Mouse (Mus musculus) hindbrain, embryonic 14.5 days (tissue): Measurements from ENCODE around the gene Slx4ip. TPM values are rescaled to one million over a fixed set of nuclear protein-coding genes. Genes with fewer than 3 reads are reported as not detected.

ENCODE experiments used
- ATAC-seq: fragments of 200-750 bp; cut with Nextera tagmentation; 2 replicates; pipeline ENCODE4 v1.8.0; 2017; ENCODE audit warnings: moderate number of reproducible peaks, mild to moderate bottlenecking, moderate TSS enrichment, moderate library complexity; ENCODE audit not compliant: low FRiP score
- DNase-seq: peaks from one replicate; pipeline ENCODE4 v3.0.0-alpha.2; 2015; ENCODE audit warnings: low spot score
- H3K27ac ChIP-seq: fragments of 300-500 bp; sonication (generic); 2 replicates; pipeline ENCODE4 v1.5.1; 2014; ENCODE audit warnings: mild to moderate bottlenecking, moderate library complexity
- H3K27me3 ChIP-seq: fragments of 300-500 bp; sonication (generic); 2 replicates; pipeline ENCODE4 v1.6.1; 2014; ENCODE audit warnings: mild to moderate bottlenecking, low read length, mixed read lengths; ENCODE audit not compliant: control insufficient read depth, insufficient read depth
- H3K36me3 ChIP-seq: fragments of 300-500 bp; sonication (generic); replicated peaks from 2 replicates; pipeline ENCODE4 v1.6.1; 2014; ENCODE audit not compliant: control insufficient read depth, insufficient read depth
- H3K4me1 ChIP-seq: fragments of 300-500 bp; sonication (generic); replicated peaks from 2 replicates; pipeline ENCODE4 v1.6.1; 2014; ENCODE audit warnings: antibody characterized with exemption, low read length, mixed read lengths; ENCODE audit not compliant: control insufficient read depth, insufficient read depth
- H3K4me2 ChIP-seq: fragments of 300-500 bp; sonication (generic); replicated peaks from 2 replicates; pipeline ENCODE4 v1.6.1; 2014; ENCODE audit warnings: mild to moderate bottlenecking, moderate library complexity
- H3K4me3 ChIP-seq: fragments of 300-500 bp; sonication (generic); replicated peaks from 2 replicates; pipeline ENCODE4 v1.5.1; 2014; ENCODE audit warnings: mild to moderate bottlenecking, low read length
- H3K9ac ChIP-seq: fragments of 300-500 bp; sonication (generic); 2 replicates; pipeline ENCODE4 v1.6.1; 2014
- H3K9me3 ChIP-seq: fragments of 300-500 bp; sonication (generic); 2 replicates; pipeline ENCODE4 v1.6.1; 2016; ENCODE audit warnings: low read length; ENCODE audit not compliant: control insufficient read depth
- WGBS: fragments of 180-500 bp; shearing (Covaris S2); extraction: QIAGEN DNeasy Blood & Tissue Kit; methylation state at CpG from one replicate; pipeline ENCODE4 v1.1.7; 2014; 5-methylcytosine and 5-hydroxymethylcytosine counted together
- polyA plus RNA-seq: library from polyadenylated mRNA; unstranded; fragments of >200 nt; fragmentation: Nextera tagmentation; extraction: Ambion mirVana; gene quantifications from 2 replicates; pipeline ENCODE4 v1.2.1, GENCODE M21; 2014

Gene Slx4ip
- polyA plus RNA-seq, 1 experiment from 2014 or later, result 13.0 TPM

DNA sequence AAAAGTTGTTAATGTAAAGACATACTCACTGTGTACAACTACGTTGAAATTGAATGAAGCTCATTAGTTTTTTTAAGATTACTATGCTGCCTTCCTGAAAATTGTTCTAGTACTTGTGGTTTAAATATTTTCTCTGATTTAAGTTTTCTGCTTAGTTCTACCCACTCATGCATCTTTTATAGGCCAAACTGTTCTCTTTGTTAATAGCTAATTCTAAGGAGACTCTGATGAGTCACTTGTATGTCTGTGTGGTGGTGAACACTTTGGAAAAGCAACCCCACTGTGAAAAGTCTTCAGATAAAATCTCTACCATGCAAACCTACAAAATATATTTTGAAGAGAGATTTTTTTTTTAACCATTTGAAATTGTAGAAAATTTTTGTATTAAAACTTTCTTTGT is 47.2 kb downstream of the Slx4ip start:
- Histone ChIP-seq H3K36me3 (no peaks in the 10 kb centered on the region), H3K9me3 (no peaks in the 10 kb centered on the region), H3K27me3 (no peaks in the 10 kb centered on the region), H3K4me3 (no peak overlapping the region), H3K4me1 (no peaks in the 10 kb centered on the region), H3K9ac (no peak overlapping the region), H3K27ac (no peak overlapping the region), H3K4me2 (no peak overlapping the region)
- DNase-seq (no peak), ATAC-seq (no peak)
- WGBS, result 92% methylated on average over 1 of the region's 1 CpGs

DNA sequence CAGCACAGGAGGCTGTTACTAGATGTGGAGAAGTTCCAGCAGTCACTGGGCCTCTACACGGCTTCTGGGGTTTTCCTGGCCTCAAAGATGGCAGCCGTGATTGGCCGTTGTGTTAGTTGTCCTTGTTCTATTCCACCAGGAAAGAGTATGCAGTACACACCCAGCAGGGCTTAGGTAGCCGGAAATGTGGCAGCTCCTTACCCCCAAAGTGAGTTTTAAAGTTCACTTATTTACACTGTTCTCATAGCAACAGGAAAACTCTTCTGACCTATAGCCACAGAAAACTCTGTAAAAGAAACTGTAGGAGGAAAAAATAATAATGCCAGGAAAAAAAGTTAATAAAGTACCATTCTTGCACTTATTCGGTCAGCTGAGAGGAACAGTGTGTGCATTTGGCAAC is 55.3 kb downstream of the Slx4ip start:
- Histone ChIP-seq H3K9ac (no peak overlapping the region), H3K36me3 (no peaks in the 10 kb centered on the region), H3K9me3 (no peaks in the 10 kb centered on the region), H3K4me1 (no peaks in the 10 kb centered on the region), H3K27ac (no peak overlapping the region), H3K27me3 (no peaks in the 10 kb centered on the region), H3K4me3 (no peak overlapping the region), H3K4me2 (no peak overlapping the region)
- WGBS, result 86% methylated on average over 5 of the region's 5 CpGs
- no peak for DNase-seq
- no peak for ATAC-seq

DNA sequence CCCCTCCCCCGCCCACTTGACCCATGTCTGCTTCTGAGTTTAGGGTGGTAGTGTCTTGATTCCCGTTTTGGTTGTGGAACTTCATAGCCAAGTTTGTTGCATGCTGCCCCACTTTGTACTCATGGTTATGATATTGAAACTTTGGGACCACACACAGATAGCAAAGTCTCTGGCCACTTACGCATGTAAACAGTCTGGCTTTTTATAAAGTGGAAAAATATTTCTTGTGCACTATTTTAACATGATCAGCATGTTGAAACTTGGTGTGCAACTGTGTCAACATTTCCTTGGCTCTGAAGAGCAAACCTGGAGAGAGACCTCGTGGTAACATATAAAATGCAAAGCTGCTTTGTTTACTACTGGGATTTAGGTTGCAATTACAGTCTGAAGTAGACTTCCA is 56.5 kb downstream of the Slx4ip start:
- Histone ChIP-seq H3K4me3 (no peak overlapping the region), H3K27ac (no peak overlapping the region), H3K4me1 (no peaks in the 10 kb centered on the region), H3K4me2 (no peak overlapping the region), H3K9me3 (no peaks in the 10 kb centered on the region), H3K9ac (no peak overlapping the region), H3K27me3 (no peaks in the 10 kb centered on the region), H3K36me3 (no peaks in the 10 kb centered on the region)
- 83% methylated on average over 4 of the region's 4 CpGs for WGBS
- DNase-seq, result no peak
- no peak for ATAC-seq

GRCm38 (mm10) chr2:136947937-136948336 is 56.9 kb downstream of the Slx4ip start:
- no peak for DNase-seq
- no peaks in the 10 kb centered on the region for H3K27me3 ChIP-seq
- ATAC-seq, result no peak
- no peak overlapping the region for H3K4me2 ChIP-seq
- H3K36me3 ChIP-seq, result no peaks in the 10 kb centered on the region
- no peak overlapping the region for H3K27ac ChIP-seq
- 61% methylated on average over 5 of the region's 5 CpGs for WGBS
- no peaks in the 10 kb centered on the region for H3K9me3 ChIP-seq
- H3K9ac ChIP-seq, result no peak overlapping the region
- no peak overlapping the region for H3K4me3 ChIP-seq
- no peaks in the 10 kb centered on the region for H3K4me1 ChIP-seq

DNA sequence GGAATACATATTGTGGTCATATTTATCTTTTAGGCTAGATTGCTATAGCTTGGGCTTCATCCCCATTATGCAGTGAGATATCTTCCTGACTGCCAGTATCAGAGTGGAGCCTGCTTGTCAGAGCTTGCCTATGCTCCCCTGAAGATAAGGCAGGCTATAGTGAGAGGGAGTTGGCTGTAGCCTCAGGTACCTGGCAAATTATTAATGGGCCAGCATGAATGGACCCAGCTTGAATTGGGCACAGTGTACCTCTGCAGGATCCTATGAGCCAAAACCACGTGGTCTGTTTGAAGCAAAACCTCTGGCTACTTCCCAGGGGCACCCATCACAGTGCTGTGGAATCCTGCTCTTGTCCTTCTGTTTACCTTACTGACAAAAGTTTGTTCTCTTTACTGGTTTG is 61.2 kb downstream of the Slx4ip start:
- WGBS, result 55% methylated on average over 1 of the region's 1 CpGs
- ATAC-seq (no peak), DNase-seq (no peak)
- H3K4me1 ChIP-seq, result no peaks in the 10 kb centered on the region
- H3K9me3 ChIP-seq, result no peaks in the 10 kb centered on the region
- H3K4me2 ChIP-seq, result no peak overlapping the region
- H3K27me3 ChIP-seq, result no peaks in the 10 kb centered on the region
- no peaks in the 10 kb centered on the region for H3K36me3 ChIP-seq
- no peak overlapping the region for H3K9ac ChIP-seq
- H3K4me3 ChIP-seq, result no peak overlapping the region
- no peak overlapping the region for H3K27ac ChIP-seq

- Histone ChIP-seq H3K9ac (no peak overlapping the region), H3K36me3 (no peaks in the 10 kb centered on the region), H3K9me3 (no peaks in the 10 kb centered on the region), H3K4me2 (no peak overlapping the region), H3K27me3 (no peaks in the 10 kb centered on the region), H3K4me3 (no peak overlapping the region), H3K27ac (no peak overlapping the region), H3K4me1 (no peaks in the 10 kb centered on the region)
- DNase-seq, result no peak
- no peak for ATAC-seq
- WGBS, result 89% methylated on average over 9 of the region's 9 CpGs
These were observed 64.9 kb downstream of the Slx4ip start for GRCm38 (mm10) chr2:136955726-136956571.

DNA sequence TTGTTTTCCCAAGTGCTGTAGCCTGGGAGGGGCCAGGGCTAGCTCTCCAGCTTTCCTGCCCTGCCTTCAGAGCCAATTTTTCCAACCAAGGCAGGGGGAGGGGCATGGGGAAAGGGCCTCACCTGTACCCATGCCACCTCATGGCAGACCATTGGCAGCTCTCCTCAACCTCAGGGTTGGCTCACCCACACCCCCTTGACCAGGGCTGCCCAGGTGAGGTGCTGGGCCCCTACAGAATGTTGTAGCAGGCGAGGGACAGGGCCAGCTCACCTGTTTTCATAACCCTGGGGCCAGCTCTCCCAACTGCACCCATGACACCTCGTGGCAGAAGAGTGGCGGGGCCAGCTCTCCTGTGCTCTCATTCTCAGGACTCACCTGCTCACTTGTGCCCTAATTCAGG is 67.7 kb downstream of the Slx4ip start:
- Histone ChIP-seq H3K4me3 (no peak overlapping the region), H3K9ac (no peak overlapping the region), H3K4me2 (no peak overlapping the region), H3K9me3 (no peaks in the 10 kb centered on the region), H3K4me1 (no peaks in the 10 kb centered on the region), H3K27ac (no peak overlapping the region), H3K36me3 (no peaks in the 10 kb centered on the region), H3K27me3 (no peaks in the 10 kb centered on the region)
- WGBS, result 91% methylated on average over 3 of the region's 3 CpGs
- ATAC-seq, result no peak
- no peak for DNase-seq

DNA sequence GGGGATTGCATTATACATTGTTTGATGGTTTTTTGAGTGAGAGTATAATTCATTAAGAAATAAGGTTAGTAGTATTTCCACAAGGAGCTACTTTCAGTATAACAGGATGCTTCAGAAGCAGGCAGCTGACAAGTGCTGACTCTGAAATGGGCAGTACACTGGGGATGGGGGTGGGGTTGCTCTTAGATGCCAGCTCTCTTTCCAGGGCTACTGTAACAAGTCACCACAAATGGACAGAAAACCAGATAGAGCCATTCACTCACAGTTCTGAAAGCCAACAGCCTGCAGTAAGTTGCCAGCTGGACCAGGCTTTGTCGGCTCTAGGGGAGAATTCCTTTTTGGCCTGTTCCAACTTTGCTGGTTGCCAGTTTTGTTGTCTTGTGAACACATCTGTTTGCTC is 84.8 kb downstream of the Slx4ip start:
- DNase-seq (no peak), ATAC-seq (peak; percentile 70; the same call in 1 of the 2 replicates)
- H3K36me3 ChIP-seq, result no peaks in the 10 kb centered on the region
- H3K9me3 ChIP-seq, result no peaks in the 10 kb centered on the region
- 76% methylated on average over 1 of the region's 1 CpGs for WGBS
- no peaks in the 10 kb centered on the region for H3K27me3 ChIP-seq
- H3K4me1 ChIP-seq, result no peaks in the 10 kb centered on the region
- H3K4me2 ChIP-seq, result no peak overlapping the region
- H3K4me3 ChIP-seq, result no peak overlapping the region
- no peak overlapping the region for H3K27ac ChIP-seq
- H3K9ac ChIP-seq, result no peak overlapping the region

DNA sequence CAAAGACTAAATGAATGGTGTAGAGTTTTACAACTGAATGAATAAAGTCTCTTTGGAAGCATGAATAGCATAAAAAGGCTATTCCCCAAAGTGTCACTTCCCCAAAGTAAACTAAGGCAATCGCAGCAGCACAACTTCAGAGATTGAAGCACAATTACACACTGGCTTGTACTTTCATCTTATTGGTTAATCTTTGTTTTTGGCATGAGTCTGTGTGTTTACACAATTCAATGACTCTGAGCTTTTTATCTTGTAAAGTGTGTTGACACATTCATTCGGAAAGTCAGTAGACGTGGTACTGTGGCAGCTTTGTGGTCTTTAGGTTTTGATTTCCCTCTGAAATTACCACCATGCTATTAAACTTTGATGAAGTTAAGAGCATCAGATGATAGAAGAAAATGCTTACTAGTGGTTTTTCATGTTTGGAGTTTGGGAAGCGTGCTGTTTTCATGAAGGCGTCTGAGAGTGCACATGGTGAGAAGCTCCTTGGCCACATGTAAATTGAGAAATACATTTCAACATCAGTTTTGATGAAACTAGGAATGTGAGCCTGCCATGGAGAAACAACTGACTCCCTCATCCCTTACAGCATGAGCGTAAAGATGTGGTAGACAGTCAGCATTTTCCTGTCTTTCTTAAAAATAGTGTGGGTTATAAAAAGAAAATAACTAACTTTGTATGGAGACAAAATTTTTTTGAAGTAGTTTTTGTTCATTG is 88.2 kb downstream of the Slx4ip start:
- Histone ChIP-seq H3K4me2 (no peak overlapping the region), H3K27ac (no peak overlapping the region), H3K9me3 (no peaks in the 10 kb centered on the region), H3K36me3 (no peaks in the 10 kb centered on the region), H3K9ac (no peak overlapping the region), H3K4me3 (no peak overlapping the region), H3K27me3 (no peaks in the 10 kb centered on the region), H3K4me1 (0 out of 2 replicates have a peak, but pooled peaks cover 5% of the 10 kb centered on the region)
- ATAC-seq (no peak), DNase-seq (no peak)
- WGBS, result 86% methylated on average over 6 of the region's 6 CpGs
